Mouse (Mus musculus) left cerebral cortex, postnatal 4 days (tissue): ENCODE measurements around the gene Cops2. TPM values are rescaled to one million over a fixed set of nuclear protein-coding genes. Genes with fewer than 3 reads are reported as not detected.

Source experiments
- DNase-seq: peaks from one replicate; pipeline ENCODE4 v3.0.0-alpha.2; 2022
- intact Hi-C: fragments of 180-260 bp; cut with DNase I; formaldehyde crosslinking; loops from one replicate; pipeline ENCODE4 v1.15.1; 2025
- total RNA-seq, 2 experiments: library from RNA; stranded (reverse); gene quantifications; 2 replicates each; pipeline ENCODE4 v1.2.3; 2021

The Cops2 gene
- total RNA-seq, 2 experiments from 2014 or later: 99.0 to 102 TPM

DNA sequence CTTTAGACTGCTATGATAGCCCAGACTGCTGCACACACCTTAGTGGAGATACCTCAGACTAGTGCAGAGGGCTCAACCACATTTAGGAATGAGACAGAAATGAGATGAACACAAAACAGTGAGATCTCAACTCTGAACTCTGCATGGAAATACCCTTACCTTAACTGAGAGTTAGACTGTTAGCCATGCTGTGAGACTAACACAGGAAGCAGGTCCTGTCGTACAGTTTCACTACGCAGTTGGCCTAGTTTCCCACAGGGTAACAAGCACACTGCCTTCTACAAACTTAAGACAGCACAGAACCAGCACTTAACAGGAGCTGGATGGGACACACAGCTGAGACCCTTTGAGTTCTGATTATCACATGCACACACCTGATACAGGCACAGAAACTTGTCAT lies 29.0 kb downstream of the Cops2 start:
- DNase-seq: no peak

GRCm38 (mm10) chr2:125827898-125828297 lies 31.0 kb downstream of the Cops2 start:
- no peak for DNase-seq
- intact Hi-C loops: no loop called here

More for the DNA sequence above, 29.0 kb downstream of the Cops2 start:
- intact Hi-C loops: loop anchor here (5.0 kb wide), 1 partner anchor 63 kb away; no protein-coding TSS in a partner anchor

- intact Hi-C loops: no loop called here
Measured at GRCm38 (mm10) chr2:125826201-125826600, 32.7 kb downstream of the Cops2 start.

DNA sequence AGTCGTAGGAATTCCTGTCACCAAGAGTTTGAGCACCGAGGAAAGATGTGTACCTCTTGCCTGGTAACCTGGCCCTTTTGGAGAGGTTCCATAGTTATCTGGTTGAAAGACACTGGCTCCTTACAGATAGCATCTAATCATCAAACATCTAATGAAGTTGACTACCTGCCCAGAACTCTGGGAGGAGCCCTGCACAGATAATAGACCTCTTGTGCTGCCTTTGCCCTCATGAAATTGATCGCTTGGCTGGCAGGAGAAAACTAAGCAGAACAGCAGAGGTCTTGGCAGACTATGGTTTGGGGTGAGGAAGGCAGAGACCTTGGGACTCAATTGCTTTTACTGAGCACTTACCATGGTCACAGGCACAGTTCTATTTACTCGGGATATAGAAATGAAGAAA lies 38.5 kb downstream of the Cops2 start:
- DNase-seq: no peak
- intact Hi-C loops: no loop called here

More at GRCm38 (mm10) chr2:125826201-125826600, 32.7 kb downstream of the Cops2 start:
- DNase-seq: no peak

DNA sequence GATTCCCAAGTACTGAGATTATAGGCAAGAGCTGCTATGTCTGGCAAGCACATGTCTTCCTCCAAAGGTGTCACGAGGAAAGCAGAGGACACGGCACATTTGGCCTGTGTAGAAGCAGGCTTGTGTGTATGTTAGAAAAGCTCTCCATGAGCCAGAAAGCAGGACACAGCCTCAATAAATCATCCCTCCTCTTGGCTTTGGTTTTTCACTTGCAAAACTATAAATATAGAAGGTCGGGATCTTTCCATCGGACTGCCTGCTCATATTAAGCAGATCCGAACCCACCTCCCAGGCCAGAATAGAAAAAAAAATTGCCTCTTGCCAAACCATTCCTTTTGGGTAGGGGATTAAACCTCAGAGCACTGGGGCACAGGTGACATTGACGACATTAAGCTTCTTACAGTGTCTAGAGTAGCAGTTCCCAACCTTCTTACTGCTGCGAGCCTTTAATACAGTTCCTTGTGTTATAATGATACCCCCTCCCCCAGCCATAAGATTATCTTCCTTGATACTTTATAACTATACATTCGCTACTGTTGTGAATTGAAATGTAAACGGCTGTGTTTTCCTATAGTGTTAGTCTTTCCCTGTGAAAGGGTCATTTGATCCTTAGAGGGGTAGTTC lies 44.9 kb downstream of the Cops2 start:
- DNase-seq: no peak
- intact Hi-C loops: no loop called here

- intact Hi-C loops: no loop called here
- DNase-seq: no peak
Measured at GRCm38 (mm10) chr2:125811332-125811731, 47.6 kb downstream of the Cops2 start.

GRCm38 (mm10) chr2:125809551-125809950 lies 49.4 kb downstream of the Cops2 start:
- intact Hi-C loops: no loop called here
- DNase-seq: no peak

GRCm38 (mm10) chr2:125805826-125806225 lies 53.1 kb downstream of the Cops2 start:
- intact Hi-C loops: no loop called here

GRCm38 (mm10) chr2:125801947-125802346 lies 57.0 kb downstream of the Cops2 start:
- DNase-seq: no peak
- intact Hi-C loops: no loop called here

More at GRCm38 (mm10) chr2:125805826-125806225, 53.1 kb downstream of the Cops2 start:
- no peak for DNase-seq

- no peak for DNase-seq
- intact Hi-C loops: no loop called here
Measured at GRCm38 (mm10) chr2:125801038-125801437, 57.9 kb downstream of the Cops2 start.

GRCm38 (mm10) chr2:125800428-125800827 lies 58.5 kb downstream of the Cops2 start:
- intact Hi-C loops: no loop called here
- DNase-seq: peak; percentile 12

GRCm38 (mm10) chr2:125797872-125798271 lies 61.1 kb downstream of the Cops2 start:
- DNase-seq: no peak
- intact Hi-C loops: no loop called here

GRCm38 (mm10) chr2:125795118-125795517 lies 63.8 kb downstream of the Cops2 start:
- intact Hi-C loops: no loop called here
- no peak for DNase-seq

GRCm38 (mm10) chr2:125794166-125794565 lies 64.8 kb downstream of the Cops2 start:
- no peak for DNase-seq
- intact Hi-C loops: no loop called here

DNA sequence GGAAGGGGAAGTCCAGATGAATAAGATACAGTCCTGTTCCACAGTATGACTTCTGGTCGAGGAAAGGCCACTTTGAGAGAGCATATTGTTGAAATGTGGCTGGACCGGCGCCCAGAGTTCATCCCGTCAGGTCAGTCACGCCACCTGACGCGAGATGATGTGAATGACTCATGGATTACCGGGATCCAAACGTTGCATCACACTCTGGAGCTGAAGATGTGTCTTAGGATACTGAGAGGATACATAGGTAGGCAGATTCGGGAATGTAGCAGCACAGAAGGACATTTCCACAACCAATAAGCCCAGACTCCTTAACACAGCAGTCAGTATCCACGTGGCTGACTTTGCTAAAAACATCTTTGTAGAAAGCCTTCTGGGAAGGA lies 66.1 kb downstream of the Cops2 start:
- peak; percentile 10 for DNase-seq
- intact Hi-C loops: no loop called here

GRCm38 (mm10) chr2:125792144-125792878 lies 66.6 kb downstream of the Cops2 start:
- intact Hi-C loops: no loop called here
- no peak for DNase-seq

DNA sequence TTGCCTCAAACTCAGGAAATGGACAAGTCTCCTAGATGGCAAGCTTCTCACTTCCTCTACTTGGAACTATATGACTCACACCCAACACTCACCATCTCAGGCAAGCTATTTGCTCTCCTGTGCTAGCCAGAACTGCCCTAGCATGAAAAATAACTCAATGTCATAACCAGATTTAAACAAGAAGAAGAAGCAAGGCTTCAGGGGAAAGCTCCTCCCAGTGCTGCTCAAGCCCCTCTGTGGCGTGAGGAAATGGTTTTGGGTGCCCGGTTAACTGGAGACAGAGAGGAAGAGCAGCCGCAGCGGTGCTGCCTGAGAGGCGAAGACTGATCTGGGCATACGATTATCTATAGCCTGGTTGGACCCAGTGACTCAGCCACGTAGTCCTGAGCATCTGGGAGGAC lies 67.5 kb downstream of the Cops2 start:
- intact Hi-C loops: no loop called here

GRCm38 (mm10) chr2:125790242-125790641 lies 68.7 kb downstream of the Cops2 start:
- intact Hi-C loops: no loop called here
- DNase-seq: no peak

More for the DNA sequence above, 67.5 kb downstream of the Cops2 start:
- DNase-seq: no peak

GRCm38 (mm10) chr2:125789265-125789664 lies 69.7 kb downstream of the Cops2 start:
- no peak for DNase-seq
- intact Hi-C loops: no loop called here

DNA sequence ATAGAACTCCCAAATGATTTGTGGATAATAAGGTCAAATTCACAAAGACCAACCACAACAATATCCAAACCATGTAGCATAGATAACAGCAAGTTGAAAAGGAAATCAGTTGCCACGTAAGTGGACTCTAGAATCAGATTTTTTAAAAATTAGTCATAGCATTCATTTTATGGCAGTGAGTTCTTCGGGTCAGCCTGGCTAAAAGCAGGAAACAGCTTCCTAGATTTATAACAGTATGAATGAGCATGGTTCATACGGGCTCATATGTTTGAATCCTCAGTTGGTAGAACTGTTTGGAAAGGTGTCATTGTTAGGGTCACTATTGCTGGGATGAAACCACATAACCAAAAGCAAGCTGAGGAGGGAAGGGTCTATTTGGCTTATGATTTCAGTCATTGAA lies 70.2 kb downstream of the Cops2 start:
- no peak for DNase-seq
- intact Hi-C loops: no loop called here

DNA sequence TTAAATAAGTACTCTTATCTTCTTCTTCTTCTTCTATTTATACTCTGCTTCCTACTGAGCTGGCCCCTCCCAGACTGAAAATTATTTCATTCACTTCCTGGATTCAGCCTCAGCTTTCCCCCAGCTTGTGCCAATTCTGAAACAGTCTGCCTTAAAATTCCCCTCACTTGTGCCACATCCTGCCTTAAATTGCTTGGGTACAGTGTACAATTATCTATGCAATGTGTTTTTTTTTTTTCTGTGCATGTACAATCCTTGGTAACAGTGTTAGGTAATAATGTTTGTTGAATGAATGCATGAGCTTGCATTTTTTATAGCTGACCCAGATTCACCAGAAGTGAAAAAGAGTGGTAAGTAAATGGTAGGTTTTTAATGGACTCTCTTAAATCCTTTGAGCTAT lies 70.6 kb downstream of the Cops2 start:
- intact Hi-C loops: no loop called here
- DNase-seq: no peak

- intact Hi-C loops: no loop called here
- DNase-seq: no peak
Measured at GRCm38 (mm10) chr2:125785021-125785420, 73.9 kb downstream of the Cops2 start.
